Mouse (Mus musculus) kidney, embryonic 15.5 days (tissue): ENCODE data around the gene Olfr1076. TPM values are rescaled to one million over a fixed set of nuclear protein-coding genes. Genes with fewer than 3 reads are reported as not detected.
A peak's percentile ranks its signal among the peaks of the same experiment; 100 is the strongest.
"Not testable (repeated sequence)": the region's sequence is repeated elsewhere in the genome, so short reads cannot be mapped to it uniquely, and the experiment has no call there.

Experiments
- ATAC-seq: fragments of 200-750 bp; cut with Nextera tagmentation; replicated peaks from 2 replicates; pipeline ENCODE4 v1.8.0; 2017; ENCODE audit warnings: moderate TSS enrichment; ENCODE audit not compliant: low FRiP score
- H3K27ac ChIP-seq: fragments of 300-500 bp; sonication (generic); 2 replicates; pipeline ENCODE4 v1.5.1; 2015; ENCODE audit warnings: mild to moderate bottlenecking, inconsistent platforms
- H3K27me3 ChIP-seq: fragments of 300-500 bp; sonication (generic); 2 replicates; pipeline ENCODE4 v1.6.1; 2015; ENCODE audit warnings: inconsistent platforms
- H3K36me3 ChIP-seq: fragments of 300-500 bp; sonication (generic); 2 replicates; pipeline ENCODE4 v1.6.1; 2015; ENCODE audit warnings: inconsistent platforms
- H3K4me1 ChIP-seq: fragments of 300-500 bp; sonication (generic); 2 replicates; pipeline ENCODE4 v1.6.1; 2015; ENCODE audit warnings: inconsistent platforms
- H3K4me2 ChIP-seq: fragments of 300-500 bp; sonication (generic); 2 replicates; pipeline ENCODE4 v1.6.1; 2015; ENCODE audit warnings: moderate library complexity, mild to moderate bottlenecking, inconsistent platforms
- H3K4me3 ChIP-seq: fragments of 300-500 bp; sonication (generic); replicated peaks from 2 replicates; pipeline ENCODE4 v1.5.1; 2015; ENCODE audit warnings: mild to moderate bottlenecking, inconsistent platforms
- H3K9ac ChIP-seq: fragments of 300-500 bp; sonication (generic); 2 replicates; pipeline ENCODE4 v1.6.1; 2015; ENCODE audit warnings: mild to moderate bottlenecking, inconsistent platforms
- H3K9me3 ChIP-seq: fragments of 300-500 bp; sonication (generic); replicated peaks from 2 replicates; pipeline ENCODE4 v1.6.1; 2016; ENCODE audit warnings: inconsistent platforms
- WGBS: fragments of 180-500 bp; shearing (Covaris S2); methylation state at CpG from one replicate; pipeline ENCODE4 v1.1.7; 2015; ENCODE audit warnings: mixed read lengths; 5-methylcytosine and 5-hydroxymethylcytosine counted together
- polyA plus RNA-seq: library from polyadenylated mRNA; unstranded; fragments of >200 nt; fragmentation: Nextera tagmentation; extraction: Ambion mirVana; gene quantifications from 2 replicates; pipeline ENCODE4 v1.2.1, GENCODE M21; 2015

The Olfr1076 gene
- not detected in 2 replicates for polyA plus RNA-seq

DNA sequence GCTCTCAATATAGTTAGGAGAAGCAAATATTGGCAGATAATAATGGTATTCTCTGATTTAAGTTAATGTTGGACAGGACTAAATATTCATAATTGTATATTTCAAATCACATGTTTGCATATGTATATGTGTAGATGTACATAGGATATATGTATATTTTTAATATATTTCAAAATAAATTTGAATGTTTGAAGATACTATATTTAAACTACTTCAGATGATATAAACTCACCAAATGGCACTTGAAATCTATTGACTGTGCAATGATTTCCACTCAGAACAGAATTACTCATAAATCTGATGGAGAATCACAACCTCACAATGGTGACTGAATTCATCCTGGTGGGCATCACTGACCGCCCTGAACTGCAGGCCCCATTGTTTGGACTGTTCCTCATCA is at the start of gene Olfr1076:
Olfr1076 (plus strand) TSS at position 301 of the 400 bp plus-strand sequence.
- WGBS: 77% methylated on average over 1 of the region's 1 CpGs
- no peaks in the 10 kb centered on the region for H3K27me3 ChIP-seq
- no peak within 1 kb of the TSS for H3K4me3 ChIP-seq
- H3K4me1 ChIP-seq: no peaks in the 10 kb centered on the region
- H3K36me3 ChIP-seq: no peaks in the 10 kb centered on the region
- H3K9me3 ChIP-seq: no peaks in the 10 kb centered on the region
- H3K4me2 ChIP-seq: no peak within 1 kb of the TSS
- no peak for ATAC-seq
- H3K9ac ChIP-seq: no peak within 1 kb of the TSS
- no peak within 1 kb of the TSS for H3K27ac ChIP-seq

DNA sequence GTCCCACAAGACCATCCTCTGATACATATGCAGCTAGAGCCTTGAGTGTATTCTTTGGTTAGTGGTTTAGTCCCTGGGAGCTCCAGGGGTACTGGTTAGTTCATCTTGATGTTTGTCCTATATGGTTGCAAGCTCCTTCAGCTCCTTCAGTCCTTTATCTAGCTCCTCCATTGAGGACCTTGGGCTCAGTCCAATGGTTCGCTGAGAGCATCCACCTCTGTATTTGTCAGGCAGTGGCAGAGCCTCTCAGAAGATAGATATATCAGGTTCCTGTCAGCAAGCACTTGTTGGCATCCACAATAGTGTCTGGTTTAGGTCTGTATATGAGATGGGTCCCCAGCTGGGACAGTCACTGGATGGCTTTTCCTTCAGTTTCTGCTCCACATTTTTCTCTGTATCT is 47.8 kb upstream of the Olfr1076 start:
- no peak overlapping the region for H3K4me3 ChIP-seq
- no peak for ATAC-seq
- no peak overlapping the region for H3K4me2 ChIP-seq
- no peak overlapping the region for H3K9ac ChIP-seq
- H3K4me1 ChIP-seq: no peaks in the 10 kb centered on the region
- H3K36me3 ChIP-seq: no peaks in the 10 kb centered on the region
- WGBS: 87% methylated on average over 1 of the region's 1 CpGs
- H3K27ac ChIP-seq: no peak overlapping the region
- no peaks in the 10 kb centered on the region for H3K27me3 ChIP-seq
- no peaks in the 10 kb centered on the region for H3K9me3 ChIP-seq

DNA sequence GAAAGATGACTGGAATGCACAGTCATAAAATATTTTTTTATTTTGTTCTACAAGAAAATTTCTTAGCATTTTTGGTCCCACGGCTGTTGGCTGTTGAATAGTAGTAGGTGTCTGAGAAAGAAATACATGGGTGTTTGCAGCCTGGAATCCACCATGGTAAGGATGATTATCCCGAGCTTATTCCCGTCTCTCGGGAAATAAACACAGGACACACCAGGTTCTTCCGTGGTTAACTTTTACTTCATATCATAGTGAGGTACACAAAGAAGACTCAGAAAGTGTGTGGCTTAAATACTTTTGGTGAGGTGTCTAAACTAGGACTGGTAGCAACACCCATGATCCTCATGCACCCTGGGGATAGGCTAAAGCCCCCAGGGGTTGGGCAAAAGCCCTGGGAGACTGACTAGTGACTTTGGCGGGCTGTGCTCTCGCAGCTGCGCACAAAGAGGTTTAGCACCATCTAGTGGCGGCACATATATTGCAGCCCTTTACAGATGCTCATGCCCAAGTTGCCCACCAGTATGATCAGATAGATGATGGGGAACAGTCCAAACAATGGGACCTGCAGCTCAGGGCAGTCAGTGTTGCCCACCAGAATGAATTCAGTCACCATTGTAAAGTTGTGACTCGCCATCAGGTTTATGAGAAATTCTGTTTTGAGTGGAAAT is 43.7 kb upstream of the Olfr1076 start:
- no peaks in the 10 kb centered on the region for H3K9me3 ChIP-seq
- no peaks in the 10 kb centered on the region for H3K36me3 ChIP-seq
- no peaks in the 10 kb centered on the region for H3K4me1 ChIP-seq
- no peak overlapping the region for H3K9ac ChIP-seq
- ATAC-seq: peak; percentile 69; the same call in 1 of the 2 replicates
- H3K4me3 ChIP-seq: no peak overlapping the region
- H3K27me3 ChIP-seq: no peaks in the 10 kb centered on the region
- WGBS: 37% methylated on average over 10 of the region's 10 CpGs
- H3K4me2 ChIP-seq: peak overlapping the region; percentile 32; the same call in 1 of the 2 replicates
- no peak overlapping the region for H3K27ac ChIP-seq

DNA sequence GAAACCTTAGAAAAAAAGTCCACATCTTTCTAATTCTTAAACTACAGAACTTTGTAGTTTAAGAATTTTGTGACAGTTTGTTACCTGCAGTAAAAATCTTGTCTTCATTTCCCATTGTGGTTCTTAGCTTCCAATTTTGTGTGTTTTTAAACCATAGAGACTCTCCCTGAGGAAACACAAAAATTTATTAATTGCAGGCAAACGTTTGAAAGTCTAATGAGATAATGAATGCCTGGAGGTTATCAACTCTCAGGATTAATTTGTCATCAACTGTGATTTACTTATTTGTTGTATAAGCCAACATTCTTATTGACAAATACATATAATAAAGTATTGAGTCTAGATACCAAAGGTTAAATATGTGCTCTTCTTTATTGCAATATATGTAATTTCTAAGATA is 21.0 kb upstream of the Olfr1076 start, which contains the start of gene Olfr228:
Olfr228 (minus strand) TSS at position 101 of the 400 bp plus-strand sequence.
- Histone ChIP-seq H3K4me3 (no peak within 1 kb of the TSS), H3K9ac (no peak within 1 kb of the TSS), H3K4me1 (no peaks in the 10 kb centered on the region), H3K27me3 (no peaks in the 10 kb centered on the region), H3K36me3 (no peaks in the 10 kb centered on the region), H3K9me3 (no peaks in the 10 kb centered on the region), H3K4me2 (no peak within 1 kb of the TSS), H3K27ac (no peak within 1 kb of the TSS)
- 46% methylated on average over 1 of the region's 1 CpGs for WGBS
- ATAC-seq: no peak

DNA sequence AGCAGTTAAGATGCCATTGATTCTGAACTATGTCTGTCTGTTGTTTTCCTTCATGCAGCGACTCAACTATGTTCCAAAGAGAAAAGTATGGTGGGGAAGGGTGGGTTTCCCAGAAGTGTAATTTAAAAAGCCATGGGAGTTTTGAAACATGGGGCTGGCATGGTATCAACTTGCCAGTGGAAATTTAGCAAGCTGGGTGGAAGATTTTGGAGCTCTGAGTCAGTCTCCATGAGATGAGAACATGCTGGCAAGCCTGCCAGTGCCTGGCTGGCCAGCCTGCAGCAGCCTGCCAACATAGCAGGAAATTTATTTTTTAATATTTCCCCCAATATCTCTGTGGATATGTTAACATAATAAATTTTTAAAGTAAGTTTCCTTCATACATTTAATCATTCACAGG is 22.7 kb downstream of the Olfr1076 start:
- WGBS: 83% methylated on average over 1 of the region's 1 CpGs
- no peak for ATAC-seq
- H3K4me1 ChIP-seq: no peaks in the 10 kb centered on the region

DNA sequence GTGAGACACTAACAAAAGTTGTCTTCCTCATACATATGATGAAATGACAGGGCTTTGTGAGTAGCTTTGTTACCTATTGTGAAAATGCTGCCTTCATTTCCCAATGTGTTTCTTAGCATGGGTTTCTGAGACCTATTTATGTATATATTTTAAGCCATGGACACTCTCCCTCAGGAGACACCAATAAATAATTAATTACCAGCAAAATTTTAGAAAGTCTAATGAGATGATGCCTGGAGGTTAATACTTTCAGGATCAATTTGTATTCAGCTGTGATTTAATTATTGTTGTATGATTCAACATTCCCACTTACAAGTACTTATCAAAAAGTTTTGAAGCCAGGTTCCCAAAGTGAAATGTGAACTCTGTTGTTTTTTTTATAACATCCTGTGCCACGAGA is 34.1 kb downstream of the Olfr1076 start, which contains the start of gene Olfr1079:
Olfr1079 (minus strand) TSS at position 101 of the 400 bp plus-strand sequence.
- 73% methylated on average over 1 of the region's 1 CpGs for WGBS
- H3K27me3 ChIP-seq: no peaks in the 10 kb centered on the region
- ATAC-seq: no peak
- H3K4me1 ChIP-seq: no peaks in the 10 kb centered on the region
- no peak within 1 kb of the TSS for H3K4me3 ChIP-seq
- no peak within 1 kb of the TSS for H3K4me2 ChIP-seq
- no peaks in the 10 kb centered on the region for H3K9me3 ChIP-seq
- H3K36me3 ChIP-seq: no peaks in the 10 kb centered on the region
- no peak within 1 kb of the TSS for H3K27ac ChIP-seq
- H3K9ac ChIP-seq: no peak within 1 kb of the TSS

More for the DNA sequence above, 22.7 kb downstream of the Olfr1076 start:
- no peak overlapping the region for H3K9ac ChIP-seq
- H3K4me3 ChIP-seq: no peak overlapping the region
- no peak overlapping the region for H3K27ac ChIP-seq
- no peaks in the 10 kb centered on the region for H3K9me3 ChIP-seq
- H3K4me2 ChIP-seq: no peak overlapping the region
- no peaks in the 10 kb centered on the region for H3K27me3 ChIP-seq
- H3K36me3 ChIP-seq: no peaks in the 10 kb centered on the region

DNA sequence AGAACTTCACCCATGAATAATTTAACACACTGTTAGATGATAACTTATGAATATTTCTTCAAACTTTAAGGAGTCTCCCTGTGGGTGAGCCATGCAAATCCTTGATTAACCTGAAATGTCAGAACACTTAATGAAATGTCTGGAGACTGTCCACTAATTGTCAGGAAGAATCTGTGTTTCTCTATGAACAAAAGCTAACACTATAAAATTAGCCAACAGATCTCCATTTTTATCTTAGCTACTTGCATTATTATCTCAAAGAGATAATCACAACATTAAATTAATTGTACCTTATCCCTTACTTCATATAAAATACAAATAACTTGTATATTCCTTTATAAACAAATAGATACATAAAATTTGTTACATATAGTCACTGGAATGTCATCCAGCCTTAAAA is 49.9 kb downstream of the Olfr1076 start, which contains the start of gene Olfr1080:
Olfr1080 (minus strand) TSS at position 101 of the 400 bp plus-strand sequence.
- H3K9me3 ChIP-seq, ATAC-seq, H3K27ac ChIP-seq, H3K27me3 ChIP-seq, H3K36me3 ChIP-seq, H3K4me3 ChIP-seq, H3K4me2 ChIP-seq, H3K4me1 ChIP-seq, H3K9ac ChIP-seq: not testable (repeated sequence)

Other genes starting within 250 kb of the Olfr1076 start
- not detected in 2 replicates for gene Olfr1051, start 229.4 kb upstream of the Olfr1076 start, polyA plus RNA-seq
- not detected in 2 replicates for gene Olfr1052, start 216.0 kb upstream of the Olfr1076 start, polyA plus RNA-seq
- not detected in 2 replicates for gene Olfr1053, start 193.2 kb upstream of the Olfr1076 start, polyA plus RNA-seq
- gene Olfr1054, start 173.0 kb upstream of the Olfr1076 start, polyA plus RNA-seq: not detected in 2 replicates
- gene Olfr1055, start 158.2 kb upstream of the Olfr1076 start, polyA plus RNA-seq: not detected in 2 replicates
- not detected in 2 replicates for gene Olfr1056, start 146.0 kb upstream of the Olfr1076 start, polyA plus RNA-seq
- not detected in 2 replicates for gene Olfr1057, start 130.1 kb upstream of the Olfr1076 start, polyA plus RNA-seq
- not detected in 2 replicates for gene Olfr1058, start 119.9 kb upstream of the Olfr1076 start, polyA plus RNA-seq
- gene Olfr1061, start 94.4 kb upstream of the Olfr1076 start, polyA plus RNA-seq: not detected in 2 replicates
- gene Olfr1062, start 81.7 kb upstream of the Olfr1076 start, polyA plus RNA-seq: not detected in 2 replicates
- not detected in 2 replicates for gene Olfr1065, start 57.9 kb upstream of the Olfr1076 start, polyA plus RNA-seq
- not detected in 2 replicates for gene Olfr1066, start 52.2 kb upstream of the Olfr1076 start, polyA plus RNA-seq
- gene Olfr228, start 21.1 kb upstream of the Olfr1076 start, polyA plus RNA-seq: not detected in 2 replicates
- gene Olfr1079, start 34.0 kb downstream of the Olfr1076 start, polyA plus RNA-seq: not detected in 2 replicates
- gene Olfr1080, start 49.8 kb downstream of the Olfr1076 start, polyA plus RNA-seq: not detected in 2 replicates
- gene Olfr1082, start 90.5 kb downstream of the Olfr1076 start, polyA plus RNA-seq: not detected in 2 replicates
- not detected in 2 replicates for gene Olfr1084, start 131.3 kb downstream of the Olfr1076 start, polyA plus RNA-seq
- not detected in 2 replicates for gene Olfr1085, start 153.6 kb downstream of the Olfr1076 start, polyA plus RNA-seq
- gene Olfr1086, start 171.6 kb downstream of the Olfr1076 start, polyA plus RNA-seq: not detected in 2 replicates
- gene Olfr1087, start 189.9 kb downstream of the Olfr1076 start, polyA plus RNA-seq: not detected in 2 replicates
- not detected in 2 replicates for gene Olfr1089, start 225.2 kb downstream of the Olfr1076 start, polyA plus RNA-seq